Mouse (Mus musculus) lung, adult 2 months (tissue): ENCODE measurements around the gene Stard7.

Source experiments
- CTCF ChIP-seq: fragments of 200-500 bp; IDR thresholded peaks from 2 replicates; pipeline ENCODE4 v1.5.1; 2011; ENCODE audit warnings: mild to moderate bottlenecking, low read length, control low read depth; ENCODE audit not compliant: insufficient read depth
- POLR2A ChIP-seq: fragments of 200-500 bp; IDR thresholded peaks from 2 replicates; pipeline ENCODE4 v1.6.1; 2011; ENCODE audit warnings: low read depth, mild to moderate bottlenecking, control low read depth, low read length, borderline replicate concordance; ENCODE audit errors: extremely low read depth

DNA sequence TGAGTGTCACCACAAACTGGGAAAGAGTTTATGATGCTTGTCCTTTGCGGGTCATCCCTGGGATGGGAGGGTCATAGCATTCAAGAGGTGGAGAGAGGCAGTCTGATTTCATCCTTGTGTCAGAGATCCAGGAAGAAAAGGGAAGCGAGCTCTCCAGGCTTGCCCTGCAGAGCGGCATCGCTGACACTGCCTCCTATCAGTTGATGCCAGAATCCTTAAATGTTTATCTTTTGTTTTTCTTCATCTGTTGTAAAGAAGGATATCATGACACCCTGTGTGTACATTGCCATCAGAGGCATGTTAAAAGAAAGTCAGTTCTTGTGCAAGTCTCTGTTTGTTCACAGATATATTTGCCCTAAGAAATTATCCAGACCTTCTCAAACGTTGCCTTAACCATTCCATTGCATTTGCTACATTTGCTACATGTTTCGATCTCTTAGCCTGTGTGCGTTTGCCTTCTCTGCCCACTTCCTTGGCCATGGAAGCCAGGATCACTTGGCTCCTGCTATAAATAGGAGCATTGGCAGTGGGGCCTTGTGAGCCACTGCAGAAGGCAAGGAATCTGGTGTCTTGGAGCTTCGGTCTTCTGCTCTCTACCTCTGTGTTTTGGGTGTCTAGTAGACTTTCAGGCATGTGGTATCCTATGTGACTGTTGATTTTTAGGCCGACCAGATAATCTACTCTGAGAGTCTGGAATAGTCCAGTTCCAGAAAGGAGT is 19.6 kb upstream of the Stard7 start:
- no peak for TF ChIP-seq POLR2A
- TF ChIP-seq CTCF, result no peak
